Mouse (Mus musculus): ENCODE data around the gene Cyp4f17.
"Not testable (repeated sequence)": the region's sequence is repeated elsewhere in the genome, so short reads cannot be mapped to it uniquely, and the experiment has no call there.

Cyp4f17 gene

GRCm38 (mm10) chr17:32527748-32528147, 21.9 kb downstream of the Cyp4f17 start:
- DNase-seq = no peak

DNA sequence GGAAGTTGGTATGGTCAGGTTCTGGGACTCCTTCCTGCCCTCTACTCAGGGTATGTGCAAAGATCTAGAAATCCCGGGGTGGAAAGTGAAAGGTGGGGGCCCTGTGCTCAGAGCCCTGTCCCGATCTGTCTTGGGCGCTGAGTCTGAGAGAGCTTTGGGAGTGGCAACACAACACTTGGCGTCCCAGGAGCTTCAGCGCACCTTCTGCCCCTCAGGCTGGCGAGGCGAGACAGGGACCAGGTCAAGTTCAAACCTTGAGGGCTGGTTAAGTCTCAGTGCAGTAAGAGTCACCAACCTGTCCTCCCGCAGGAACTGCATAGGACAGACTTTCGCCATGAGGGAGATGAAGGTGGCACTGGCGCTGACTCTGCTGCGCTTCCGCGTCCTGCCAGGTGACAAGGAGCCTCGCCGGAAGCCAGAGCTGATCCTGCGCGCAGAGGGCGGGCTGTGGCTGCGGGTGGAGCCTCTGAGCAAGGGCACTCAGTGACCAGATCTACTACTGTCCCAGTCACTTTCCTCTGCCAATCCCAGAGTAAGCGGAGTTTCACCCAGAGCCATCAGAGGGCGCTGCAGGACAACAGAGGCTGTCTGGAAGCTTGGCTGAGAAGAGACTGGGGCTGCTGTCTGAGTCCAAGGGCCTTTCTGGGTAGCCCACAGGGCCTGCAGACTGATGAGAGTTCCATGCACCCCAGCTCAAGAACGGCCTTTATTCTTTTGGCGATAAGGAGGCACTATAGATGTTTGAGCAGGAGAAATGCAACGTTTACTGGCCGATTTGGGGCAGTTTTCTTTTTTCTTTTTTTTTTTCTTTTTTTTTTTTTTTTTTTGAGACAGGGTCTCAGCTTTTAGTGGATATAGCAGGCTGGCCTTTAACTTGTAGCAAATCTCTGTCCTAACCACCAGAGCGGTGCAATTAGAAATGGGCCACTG, 22.8 kb downstream of the Cyp4f17 start:
- peak; percentile 87 to 92 for DNase-seq

DNA sequence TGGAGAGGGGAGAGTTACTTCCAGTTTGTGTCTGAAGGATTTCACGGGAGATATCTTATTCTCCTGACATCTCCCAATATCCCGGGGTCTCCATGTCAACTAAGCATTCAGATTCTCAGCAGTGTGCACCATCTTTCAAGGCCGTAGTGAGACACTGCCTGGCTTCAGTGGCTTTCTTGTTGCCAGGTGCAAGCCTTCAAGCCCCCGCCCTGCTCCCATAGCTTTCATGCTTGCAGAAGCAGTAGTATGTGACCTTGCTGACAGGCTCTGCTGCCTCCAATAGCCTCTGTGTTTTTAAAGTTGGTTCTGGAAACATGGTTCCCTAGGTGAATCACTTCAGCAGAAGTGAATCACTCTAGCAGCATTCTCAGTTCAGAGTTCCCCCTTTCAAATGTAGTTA, 26.5 kb downstream of the Cyp4f17 start:
- not testable (repeated sequence) for DNase-seq

- no peak for DNase-seq
Measured at GRCm38 (mm10) chr17:32534068-32534467, 28.2 kb downstream of the Cyp4f17 start.

DNA sequence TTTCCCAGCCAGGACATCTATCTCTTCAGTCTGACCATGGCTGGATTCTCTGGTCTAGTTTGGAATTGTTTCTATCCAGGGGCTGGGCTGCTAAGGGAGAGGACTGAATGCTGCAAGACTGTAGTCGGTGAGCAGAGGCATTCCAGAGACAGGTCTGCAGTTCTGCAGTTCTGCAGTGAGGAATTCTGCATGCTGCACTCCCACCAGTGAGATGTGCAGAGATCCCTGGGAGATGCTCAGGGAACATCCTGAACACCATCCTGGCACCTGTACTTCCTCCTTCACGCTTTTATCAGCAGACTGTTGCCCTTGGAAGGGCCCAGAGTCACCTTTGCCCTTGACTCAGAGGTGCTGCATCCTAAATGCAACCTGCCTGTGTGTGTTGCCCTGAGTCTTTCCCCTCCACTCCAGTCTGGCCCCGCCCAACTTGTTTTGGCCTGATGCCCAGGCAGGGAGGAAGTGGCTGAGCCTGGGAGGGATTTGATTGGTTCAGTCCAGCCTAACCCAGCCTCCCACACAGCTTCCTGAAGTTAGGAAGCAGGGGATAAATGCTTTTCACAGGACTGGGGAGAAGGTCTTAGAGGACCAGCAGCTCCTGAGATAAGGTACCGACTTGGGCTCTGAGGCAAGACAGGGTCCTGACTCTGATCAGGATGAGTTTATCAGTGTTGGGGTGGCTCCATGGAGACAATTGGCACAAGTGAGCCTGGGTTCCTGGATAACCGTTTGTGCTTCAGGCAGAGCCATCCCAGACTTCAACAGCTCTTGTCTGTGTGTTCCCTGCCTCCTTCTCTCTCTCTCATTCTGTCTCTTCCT, 30.4 kb downstream of the Cyp4f17 start, which contains the start of gene Cyp4f16:
TSS of gene Cyp4f16 (plus strand) at position 508 of the 816 bp plus-strand sequence.
- DNase-seq = peak; percentile 91 to 95

- peak; percentile 19 to 31 for DNase-seq
Measured at GRCm38 (mm10) chr17:32536867-32537250, 31.0 kb downstream of the Cyp4f17 start.

DNA sequence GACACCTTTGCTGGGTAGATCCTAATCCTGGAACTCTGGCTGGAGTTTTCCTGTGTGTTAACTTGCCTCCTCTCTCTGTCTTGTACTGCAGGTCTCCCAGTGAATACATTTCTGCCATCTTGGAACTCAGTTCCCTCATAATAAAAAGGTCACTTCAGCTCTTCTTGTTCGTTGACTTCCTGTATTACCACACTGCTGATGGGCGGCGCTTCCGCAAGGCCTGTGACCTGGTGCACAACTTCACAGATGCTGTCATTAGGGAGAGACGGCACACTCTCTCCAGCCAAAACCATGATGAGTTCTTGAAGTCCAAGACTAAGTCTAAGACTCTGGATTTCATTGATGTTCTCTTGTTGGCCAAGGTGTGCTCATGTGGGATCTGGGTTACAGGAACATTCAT, 38.9 kb downstream of the Cyp4f17 start:
- not testable (repeated sequence) for DNase-seq

GRCm38 (mm10) chr17:32550377-32550776, 44.5 kb downstream of the Cyp4f17 start:
- DNase-seq = not testable (repeated sequence)

DNA sequence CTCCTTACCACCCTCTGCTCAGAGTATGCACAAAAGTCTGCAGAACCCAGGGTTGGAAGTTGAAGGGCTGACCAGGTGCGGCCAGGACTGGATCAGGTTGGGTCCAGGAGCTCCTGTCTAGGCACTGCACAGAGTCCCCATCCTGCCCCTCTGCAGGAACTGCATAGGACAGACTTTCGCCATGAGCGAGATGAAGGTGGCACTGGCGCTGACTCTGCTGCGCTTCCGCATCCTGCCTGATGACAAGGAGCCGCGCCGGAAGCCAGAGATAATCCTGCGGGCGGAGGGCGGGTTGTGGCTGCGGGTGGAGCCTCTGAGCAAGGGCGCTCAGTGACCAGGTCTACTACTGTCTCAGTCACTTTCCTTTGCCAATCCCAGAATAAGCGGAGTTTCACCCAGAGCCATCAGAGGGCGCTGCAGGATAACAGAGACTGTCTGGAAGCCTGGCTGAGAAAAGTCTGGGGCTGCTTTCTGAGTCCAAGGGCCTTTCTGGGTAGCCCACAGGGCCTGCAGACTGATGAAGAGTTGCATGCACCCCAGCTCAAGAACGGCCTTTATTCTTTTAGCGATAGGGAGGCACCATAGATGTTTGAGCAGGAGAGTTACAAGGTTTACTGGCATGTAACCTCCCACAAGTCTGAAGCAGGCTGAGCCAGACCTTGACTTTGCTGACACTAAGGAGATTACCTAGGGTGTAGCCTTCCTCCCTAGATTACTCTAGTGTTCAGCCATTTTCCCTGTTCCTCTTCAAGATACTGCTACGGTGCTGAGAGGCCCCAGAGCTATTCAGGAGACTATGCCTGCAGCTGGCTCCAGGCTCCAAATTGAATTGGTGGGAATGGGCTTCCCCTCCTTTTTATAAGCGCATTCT, 45.3 kb downstream of the Cyp4f17 start:
- peak; percentile 73 to 86 for DNase-seq

- not testable (repeated sequence) for DNase-seq
Measured at GRCm38 (mm10) chr17:32553016-32553415, 47.2 kb downstream of the Cyp4f17 start.

DNA sequence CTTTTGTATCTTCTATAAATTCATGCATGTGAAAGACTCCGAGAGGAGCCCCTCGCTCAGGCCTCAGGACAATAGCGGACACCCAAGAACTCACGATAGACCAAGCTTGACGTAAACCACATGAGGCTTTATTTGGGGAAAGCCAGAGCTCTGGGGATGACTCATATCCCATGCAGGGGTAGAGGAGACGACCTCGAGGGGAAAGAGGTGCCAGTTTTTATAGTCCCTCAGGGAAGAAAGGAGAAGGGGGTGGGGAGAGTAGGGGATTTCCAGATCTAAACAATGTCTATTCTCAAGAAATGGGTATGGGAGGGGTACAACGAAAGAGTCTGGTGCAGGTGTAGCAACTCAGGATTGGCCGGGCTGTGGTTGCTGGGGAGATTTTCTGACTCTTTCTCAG, 48.5 kb downstream of the Cyp4f17 start:
- not testable (repeated sequence) for DNase-seq

DNA sequence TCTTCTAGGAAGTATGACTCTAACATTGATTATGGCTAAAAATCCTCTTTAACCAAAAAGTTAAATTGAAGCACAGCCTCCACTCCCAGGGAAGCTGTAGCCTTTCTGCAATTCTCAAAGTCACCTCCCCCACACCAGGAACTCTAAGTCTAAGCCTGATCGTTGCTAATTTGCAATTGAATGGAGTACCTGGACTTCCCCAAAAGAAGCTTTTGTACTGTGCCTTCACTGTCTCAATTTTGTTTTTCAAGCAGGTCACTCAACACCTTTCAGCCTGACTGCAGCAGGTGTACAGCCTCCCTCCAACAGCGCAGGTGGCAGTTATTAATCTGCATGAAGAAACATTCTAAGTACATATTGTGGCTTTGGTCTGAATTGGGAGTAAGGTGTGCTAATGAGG, 57.5 kb downstream of the Cyp4f17 start:
- DNase-seq = not testable (repeated sequence)

- not testable (repeated sequence) for DNase-seq
Measured at GRCm38 (mm10) chr17:32573286-32573685, 67.4 kb downstream of the Cyp4f17 start.

DNA sequence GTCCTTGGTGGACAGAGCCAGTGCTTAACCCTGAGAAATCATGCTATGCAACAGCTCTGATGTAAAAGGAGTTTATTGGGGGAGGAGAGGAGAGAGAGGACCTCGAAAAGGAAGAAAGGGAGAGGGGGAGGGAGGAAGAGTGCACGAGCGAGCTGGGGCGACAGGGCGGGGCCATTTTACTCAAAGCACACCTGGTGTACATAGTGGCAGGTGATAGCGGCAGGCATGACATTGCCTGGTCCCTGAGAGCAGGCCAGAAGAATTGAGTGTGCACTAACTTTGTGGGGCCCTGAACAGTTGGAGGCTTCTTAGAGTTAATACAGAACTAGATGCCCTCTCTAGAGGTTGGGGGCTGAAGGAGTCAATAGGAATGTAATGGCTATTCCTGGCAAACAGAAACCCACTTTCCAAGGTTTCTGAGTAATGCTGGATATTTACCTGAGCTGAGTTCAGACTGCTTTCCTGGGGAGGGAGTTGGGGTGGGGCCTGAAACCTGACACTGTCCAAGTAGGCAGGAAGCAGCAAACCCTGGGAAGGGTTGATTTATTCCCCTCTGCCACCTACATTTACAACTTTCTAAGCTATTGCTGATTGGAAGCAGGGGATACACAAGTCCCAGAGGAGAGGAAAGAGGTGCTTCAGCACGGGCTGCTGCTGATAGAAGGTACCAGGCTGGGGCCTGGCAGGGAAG, 71.8 kb downstream of the Cyp4f17 start:
- DNase-seq = no peak

Data from kidney, postnatal 36 days (tissue).